In genomic region chr17:34958734-34959129, GRCm38 (mm10) we compare ENCODE assay signal across 7 mouse cellular contexts. TPM values are rescaled to one million over a fixed set of nuclear protein-coding genes. Genes with fewer than 3 reads are reported as not detected.
DNase-seq lines count a peak whose midpoint lies in the region; ATAC-seq and TF ChIP-seq lines count a peak whose summit lies in the region.
"Not testable (repeated sequence)": the region's sequence is repeated elsewhere in the genome, so short reads cannot be mapped to it uniquely, and the experiment has no call there.

No protein-coding gene starts in this region.

- H3K79me2 ChIP-seq in liver, adult 2 months (ENCODE audit: control insufficient read depth, insufficient read depth, low read length): not testable (repeated sequence)

- not testable (repeated sequence) for TF ChIP-seq POLR2A in cortical plate, adult 2 months (IDR thresholded peaks at IDR 0.05; ENCODE audit: extremely low read depth, insufficient read depth, low read length); liver, adult 2 months (IDR thresholded peaks at IDR 0.05; ENCODE audit: extremely low read depth, insufficient read depth, low read length)

- peak overlapping the region; percentile 63 for H3K4me3 ChIP-seq in cortical plate, adult 2 months (ENCODE audit: insufficient read depth, low read length)
- H3K4me3 ChIP-seq in forebrain, embryonic 13.5 days: peak overlapping the region; percentile 43
- H3K4me3 ChIP-seq in heart, embryonic 16.5 days (ENCODE audit: low read length): peak overlapping the region; percentile 62
- peak overlapping the region; percentile 42 for H3K4me3 ChIP-seq in intestine, postnatal 0 days (ENCODE audit: low read depth, low read length)
- H3K4me3 ChIP-seq in liver, adult 2 months (ENCODE audit: insufficient read depth, low read depth, low read length): peak overlapping the region; percentile 52; the same call in 1 of the 2 replicates
- H3K4me3 ChIP-seq in neural tube, embryonic 13.5 days: peak overlapping the region; percentile 43

- not testable (repeated sequence) for H3K4me1 ChIP-seq in cortical plate, adult 2 months (ENCODE audit: control insufficient read depth, insufficient read depth, low read length); heart, embryonic 16.5 days (ENCODE audit: control insufficient read depth, insufficient read depth, low read length); intestine, postnatal 0 days (replicated peaks; ENCODE audit: control insufficient read depth, insufficient read depth, low read length); liver, adult 2 months (ENCODE audit: control insufficient read depth, insufficient read depth, low read length)
- peaks cover 12% of the 10 kb centered on the region for H3K4me1 ChIP-seq in forebrain, embryonic 13.5 days
- peaks cover 12% of the 10 kb centered on the region for H3K4me1 ChIP-seq in neural tube, embryonic 13.5 days (replicated peaks)

- peak; percentile 37 for ATAC-seq in forebrain, embryonic 13.5 days
- 0 out of 2 replicates have a peak, but pooled peaks have one; percentile 2 for ATAC-seq in heart, embryonic 16.5 days (replicated peaks; ENCODE audit: extremely low read depth, insufficient read depth, low FRiP score)
- peak; percentile 28 for ATAC-seq in intestine, postnatal 0 days
- peak; percentile 26 for ATAC-seq in megakaryocyte progenitor cell, adult 5-6 weeks (replicated peaks; ENCODE audit: poor library complexity)
- ATAC-seq in neural tube, embryonic 13.5 days (ENCODE audit: low read depth): peak; percentile 45

- H3K4me2 ChIP-seq in forebrain, embryonic 13.5 days: peak overlapping the region; percentile 73
- H3K4me2 ChIP-seq in heart, embryonic 16.5 days (ENCODE audit: low read depth, low read length): peak overlapping the region; percentile 81
- peak overlapping the region; percentile 75 for H3K4me2 ChIP-seq in intestine, postnatal 0 days (replicated peaks; ENCODE audit: low read depth)
- H3K4me2 ChIP-seq in neural tube, embryonic 13.5 days: peak overlapping the region; percentile 68

- DNase-seq in liver, adult 2 months (ENCODE audit: extremely low read depth, low read depth, low spot score): not testable (repeated sequence)

- not testable (repeated sequence) for H3K9me3 ChIP-seq in forebrain, embryonic 13.5 days (replicated peaks); heart, embryonic 16.5 days (replicated peaks; ENCODE audit: control insufficient read depth, low read length); intestine, postnatal 0 days (ENCODE audit: control insufficient read depth); neural tube, embryonic 13.5 days

- H3K27ac ChIP-seq in cortical plate, adult 2 months (ENCODE audit: insufficient read depth, low read length); forebrain, embryonic 13.5 days; heart, embryonic 16.5 days (ENCODE audit: low read length); intestine, postnatal 0 days (ENCODE audit: low read depth, low read length); liver, adult 2 months (replicated peaks; ENCODE audit: insufficient read depth, low read depth, low read length); neural tube, embryonic 13.5 days (replicated peaks): not testable (repeated sequence)

- not testable (repeated sequence) for H3K36me3 ChIP-seq in forebrain, embryonic 13.5 days (ENCODE audit: poor library complexity, severe bottlenecking); heart, embryonic 16.5 days (ENCODE audit: control insufficient read depth, insufficient read depth); intestine, postnatal 0 days (ENCODE audit: control insufficient read depth, insufficient read depth); liver, adult 2 months (ENCODE audit: control insufficient read depth, insufficient read depth, low read length); neural tube, embryonic 13.5 days

- H3K27me3 ChIP-seq in forebrain, embryonic 13.5 days: peaks cover 38% of the 10 kb centered on the region
- H3K27me3 ChIP-seq in heart, embryonic 16.5 days (ENCODE audit: control insufficient read depth, insufficient read depth, low read length); intestine, postnatal 0 days (replicated peaks; ENCODE audit: control insufficient read depth, insufficient read depth, low read length); liver, adult 2 months (ENCODE audit: control insufficient read depth, insufficient read depth, low read length): not testable (repeated sequence)
- H3K27me3 ChIP-seq in neural tube, embryonic 13.5 days: peaks cover 60% of the 10 kb centered on the region

- 2% methylated on average over 35 of the region's 47 CpGs for WGBS in forebrain, embryonic 13.5 days
- under 1% methylated on average over 26 of the region's 47 CpGs for WGBS in heart, embryonic 16.5 days
- WGBS in intestine, postnatal 0 days: 0% methylated on average over 21 of the region's 47 CpGs
- WGBS in liver, adult 2 months: 0% methylated on average over 19 of the region's 47 CpGs
- WGBS in neural tube, embryonic 13.5 days: 2% methylated on average over 31 of the region's 47 CpGs

- H3K9ac ChIP-seq in forebrain, embryonic 13.5 days; heart, embryonic 16.5 days (ENCODE audit: low read length); intestine, postnatal 0 days (ENCODE audit: low read depth, low read length): not testable (repeated sequence)
- H3K9ac ChIP-seq in liver, adult 2 months (ENCODE audit: low read depth, low read length): peak overlapping the region; percentile 55; the same call in 1 of the 2 replicates
- peak overlapping the region; percentile 53; the same call in 1 of the 2 replicates for H3K9ac ChIP-seq in neural tube, embryonic 13.5 days

- not testable (repeated sequence) for TF ChIP-seq CTCF in cortical plate, adult 2 months (IDR thresholded peaks at IDR 0.05; ENCODE audit: extremely low read depth, insufficient read depth, low read length); intestine, postnatal 0 days (IDR thresholded peaks at IDR 0.05; ENCODE audit: low read depth); liver, adult 2 months (IDR thresholded peaks at IDR 0.05; ENCODE audit: low read depth, low read length)

RNA-seq across cellular contexts. Expression of gene Hspa1b, which starts 0.3 kb away (rescaled TPM):
- polyA plus RNA-seq in cortical plate, adult 2 months (2012; rRNA removed): 8.4 and 11.6 TPM in 2 replicates
- 0.10 and 0.12 TPM in 2 replicates for polyA plus RNA-seq in forebrain, embryonic 13.5 days (2015; fragmentation: Nextera tagmentation; extraction: Ambion mirVana)
- 0.11 and 0.18 TPM in 2 replicates for polyA plus RNA-seq in heart, embryonic 16.5 days (2015; fragmentation: Nextera tagmentation; extraction: Ambion mirVana)
- polyA plus RNA-seq in intestine, postnatal 0 days (2015; fragmentation: Nextera tagmentation; extraction: Ambion mirVana): 0.64 and 1.1 TPM in 2 replicates
- total RNA-seq in liver, adult 2 months (2014; rRNA removed): 3.6 and 10.1 TPM in 2 replicates
- polyA plus RNA-seq in liver, adult 2 months (2012; rRNA removed): 10.0 and 11.2 TPM in 2 replicates
- total RNA-seq in megakaryocyte progenitor cell, adult 5-6 weeks (2015): 19.3 and 27.4 TPM in 2 replicates
- 22.7 and 24.4 TPM in 2 replicates for total RNA-seq in megakaryocyte progenitor cell, adult 5-6 weeks (2017)
- 0.38 and 0.47 TPM in 2 replicates for polyA plus RNA-seq in neural tube, embryonic 13.5 days (2015; fragmentation: Nextera tagmentation; extraction: Ambion mirVana)

RNA-seq across cellular contexts. Expression of gene Gm20481, which starts 11.0 kb away (rescaled TPM):
- polyA plus RNA-seq in cortical plate, adult 2 months (2012; rRNA removed): not detected in 2 replicates
- not detected in 2 replicates for polyA plus RNA-seq in forebrain, embryonic 13.5 days (2015; fragmentation: Nextera tagmentation; extraction: Ambion mirVana)
- polyA plus RNA-seq in heart, embryonic 16.5 days (2015; fragmentation: Nextera tagmentation; extraction: Ambion mirVana): not detected in 2 replicates
- polyA plus RNA-seq in intestine, postnatal 0 days (2015; fragmentation: Nextera tagmentation; extraction: Ambion mirVana): 0.43 TPM in 1 of 2 replicates, not detected in the other
- not detected in 2 replicates for total RNA-seq in liver, adult 2 months (2014; rRNA removed)
- polyA plus RNA-seq in liver, adult 2 months (2012; rRNA removed): not detected in 2 replicates
- not detected in 2 replicates for total RNA-seq in megakaryocyte progenitor cell, adult 5-6 weeks (2015)
- not detected in 2 replicates for total RNA-seq in megakaryocyte progenitor cell, adult 5-6 weeks (2017)
- not detected in 2 replicates for polyA plus RNA-seq in neural tube, embryonic 13.5 days (2015; fragmentation: Nextera tagmentation; extraction: Ambion mirVana)

RNA-seq across cellular contexts. Expression of gene Hspa1a, which starts 13.2 kb away (rescaled TPM):
- 12.0 and 14.0 TPM in 2 replicates for polyA plus RNA-seq in cortical plate, adult 2 months (2012; rRNA removed)
- 1.5 and 1.6 TPM in 2 replicates for polyA plus RNA-seq in forebrain, embryonic 13.5 days (2015; fragmentation: Nextera tagmentation; extraction: Ambion mirVana)
- polyA plus RNA-seq in heart, embryonic 16.5 days (2015; fragmentation: Nextera tagmentation; extraction: Ambion mirVana): 3.9 and 4.4 TPM in 2 replicates
- polyA plus RNA-seq in intestine, postnatal 0 days (2015; fragmentation: Nextera tagmentation; extraction: Ambion mirVana): 6.4 and 6.5 TPM in 2 replicates
- 0.18 and 0.60 TPM in 2 replicates for total RNA-seq in liver, adult 2 months (2014; rRNA removed)
- 0.45 TPM in 2 replicates for polyA plus RNA-seq in liver, adult 2 months (2012; rRNA removed)
- total RNA-seq in megakaryocyte progenitor cell, adult 5-6 weeks (2015): 8.4 and 14.5 TPM in 2 replicates
- 20.8 and 29.4 TPM in 2 replicates for total RNA-seq in megakaryocyte progenitor cell, adult 5-6 weeks (2017)
- polyA plus RNA-seq in neural tube, embryonic 13.5 days (2015; fragmentation: Nextera tagmentation; extraction: Ambion mirVana): 6.0 and 6.3 TPM in 2 replicates

RNA-seq across cellular contexts. Expression of gene Hspa1l, which starts 13.8 kb away (rescaled TPM):
- polyA plus RNA-seq in cortical plate, adult 2 months (2012; rRNA removed): 0.50 and 0.59 TPM in 2 replicates
- 1.00 and 1.3 TPM in 2 replicates for polyA plus RNA-seq in forebrain, embryonic 13.5 days (2015; fragmentation: Nextera tagmentation; extraction: Ambion mirVana)
- polyA plus RNA-seq in heart, embryonic 16.5 days (2015; fragmentation: Nextera tagmentation; extraction: Ambion mirVana): 3.1 and 4.2 TPM in 2 replicates
- polyA plus RNA-seq in intestine, postnatal 0 days (2015; fragmentation: Nextera tagmentation; extraction: Ambion mirVana): 0.22 and 0.25 TPM in 2 replicates
- 0.18 TPM in 1 of 2 replicates, not detected in the other for total RNA-seq in liver, adult 2 months (2014; rRNA removed)
- polyA plus RNA-seq in liver, adult 2 months (2012; rRNA removed): 0.05 TPM in 1 of 2 replicates, not detected in the other
- not detected in 2 replicates for total RNA-seq in megakaryocyte progenitor cell, adult 5-6 weeks (2015)
- not detected in 2 replicates for total RNA-seq in megakaryocyte progenitor cell, adult 5-6 weeks (2017)
- 1.5 and 2.2 TPM in 2 replicates for polyA plus RNA-seq in neural tube, embryonic 13.5 days (2015; fragmentation: Nextera tagmentation; extraction: Ambion mirVana)

RNA-seq across cellular contexts. Expression of gene Lsm2, which starts 22.9 kb away (rescaled TPM):
- 36.9 and 37.2 TPM in 2 replicates for polyA plus RNA-seq in cortical plate, adult 2 months (2012; rRNA removed)
- 203 and 213 TPM in 2 replicates for polyA plus RNA-seq in forebrain, embryonic 13.5 days (2015; fragmentation: Nextera tagmentation; extraction: Ambion mirVana)
- polyA plus RNA-seq in heart, embryonic 16.5 days (2015; fragmentation: Nextera tagmentation; extraction: Ambion mirVana): 132 and 134 TPM in 2 replicates
- polyA plus RNA-seq in intestine, postnatal 0 days (2015; fragmentation: Nextera tagmentation; extraction: Ambion mirVana): 70.6 and 76.6 TPM in 2 replicates
- total RNA-seq in liver, adult 2 months (2014; rRNA removed): 7.9 and 11.1 TPM in 2 replicates
- polyA plus RNA-seq in liver, adult 2 months (2012; rRNA removed): 55.1 and 63.0 TPM in 2 replicates
- total RNA-seq in megakaryocyte progenitor cell, adult 5-6 weeks (2015): 187 and 253 TPM in 2 replicates
- 71.7 and 78.0 TPM in 2 replicates for total RNA-seq in megakaryocyte progenitor cell, adult 5-6 weeks (2017)
- 99.4 and 99.8 TPM in 2 replicates for polyA plus RNA-seq in neural tube, embryonic 13.5 days (2015; fragmentation: Nextera tagmentation; extraction: Ambion mirVana)
